Mouse (Mus musculus): ENCODE measurements around the gene Kcnip4.

Gene Kcnip4

DNA sequence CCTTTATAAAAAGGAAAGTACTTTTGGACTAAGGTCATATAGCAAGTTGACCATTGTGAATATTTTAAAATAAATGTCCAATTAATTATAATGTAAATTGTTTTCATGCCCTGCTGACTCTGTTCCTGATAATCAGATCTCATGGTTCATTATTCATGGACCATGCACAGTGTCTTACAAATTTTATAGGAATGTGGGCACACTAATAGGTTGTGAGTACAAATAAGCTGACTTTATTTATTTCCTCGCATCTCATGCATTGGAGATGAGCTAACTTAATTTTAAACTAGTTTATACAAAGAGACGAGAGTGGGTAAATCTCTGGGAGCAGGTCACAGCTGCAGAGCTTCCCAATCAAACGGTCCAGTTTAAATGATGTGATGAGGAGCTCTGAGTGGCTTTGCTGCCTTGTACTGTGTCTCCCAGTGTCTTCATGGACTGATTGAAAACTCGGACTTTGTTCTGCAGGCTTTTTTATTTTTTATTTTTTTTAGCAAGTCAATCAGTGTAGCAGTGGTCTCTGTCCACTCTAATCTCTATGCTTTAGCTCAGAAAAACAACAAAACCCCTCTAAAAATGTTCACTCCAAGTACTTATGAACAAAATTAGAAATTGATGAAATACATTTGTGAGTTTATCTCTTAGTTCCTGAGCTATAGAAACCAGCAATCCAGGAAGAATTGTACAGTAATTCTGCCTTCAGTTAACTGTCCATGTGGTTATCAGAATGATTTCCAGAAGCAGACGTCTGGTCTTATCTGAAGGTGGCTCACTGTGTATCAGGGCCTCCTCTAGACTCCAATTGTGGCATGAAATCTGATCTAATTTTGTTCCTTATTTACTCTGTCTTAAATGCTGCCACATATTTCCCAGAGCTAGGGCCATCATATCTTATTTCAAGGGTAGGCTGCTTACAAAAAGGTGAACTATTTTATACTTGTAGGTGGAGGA lies 979.6 kb downstream of the Kcnip4 start:
- no peak for DNase-seq

DNA sequence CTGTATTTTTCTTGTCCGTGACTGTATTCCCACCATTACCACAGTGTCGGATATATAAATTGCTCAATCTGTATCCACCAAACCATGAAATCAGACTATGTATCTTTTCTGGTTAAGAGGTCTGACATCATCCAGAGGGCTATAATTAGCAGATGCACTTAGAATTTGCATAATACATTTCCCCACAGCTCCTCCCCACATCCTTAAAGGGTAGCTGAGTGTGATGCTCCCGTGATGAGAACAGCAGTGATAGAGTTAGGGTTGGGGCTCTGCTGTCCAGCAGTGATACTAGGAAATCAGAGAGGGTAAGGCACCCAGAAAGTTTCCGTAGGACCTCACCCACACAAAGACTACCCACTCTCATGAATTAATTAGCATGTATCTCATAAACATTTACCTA lies 1006.7 kb downstream of the Kcnip4 start:
- no peak for DNase-seq

DNA sequence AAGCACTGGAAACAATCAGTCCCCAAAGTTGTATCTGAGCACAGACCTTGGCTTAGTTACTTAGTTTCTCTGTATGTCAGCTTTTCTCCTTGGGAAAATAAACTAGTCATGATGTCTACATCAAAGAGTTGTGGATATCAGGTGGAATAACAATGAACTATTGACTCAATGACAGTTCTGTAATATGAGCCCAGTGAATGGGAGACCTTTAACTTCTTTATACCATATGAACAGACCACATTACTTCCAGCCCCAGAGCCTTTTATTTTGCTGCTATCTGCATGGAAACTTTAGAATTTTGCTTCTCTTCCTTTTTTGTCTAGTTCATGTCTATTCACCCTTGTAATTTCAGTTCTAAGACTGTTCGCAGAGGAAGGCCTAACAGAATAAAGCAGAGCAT lies 1011.4 kb downstream of the Kcnip4 start:
- DNase-seq, result no peak

DNA sequence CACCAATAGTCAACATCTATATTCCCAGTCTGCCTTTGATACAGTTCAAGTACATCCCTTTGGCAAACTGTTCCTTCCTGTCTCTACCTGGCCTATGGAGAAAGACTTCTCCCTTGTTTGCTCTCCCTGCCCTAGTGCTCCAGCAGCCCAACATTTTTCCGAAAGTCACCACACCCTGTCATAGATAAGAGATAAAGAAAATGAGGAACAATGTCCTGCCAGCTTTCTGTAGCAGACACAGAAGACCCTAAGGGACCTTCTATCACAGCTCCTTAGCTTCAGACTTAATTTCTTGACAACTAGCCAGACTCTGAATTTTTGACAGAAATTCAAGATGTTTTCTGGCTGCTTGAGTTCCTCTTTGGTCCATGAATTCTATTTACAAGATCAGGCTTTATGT lies 1013.4 kb downstream of the Kcnip4 start:
- DNase-seq, result no peak

DNA sequence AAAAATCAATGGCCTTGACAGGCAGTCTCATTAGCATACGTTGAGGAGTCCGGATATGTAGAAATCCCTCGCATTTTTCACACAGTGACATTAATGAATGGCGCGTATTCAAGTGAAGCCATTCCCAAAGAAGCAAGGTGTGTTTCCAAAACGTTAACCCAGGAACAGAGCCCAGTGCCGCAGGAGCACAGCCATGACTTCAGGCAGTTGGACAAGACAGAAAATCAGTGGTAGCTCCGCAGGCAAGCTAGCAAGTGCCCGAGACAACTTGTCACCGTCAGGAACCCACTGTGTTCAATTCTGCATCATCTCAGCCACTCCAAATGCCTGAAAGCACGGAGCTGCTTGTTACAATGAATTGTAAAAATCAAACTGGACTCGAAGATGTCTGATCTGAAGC lies 1014.5 kb downstream of the Kcnip4 start:
- DNase-seq, result no peak

DNA sequence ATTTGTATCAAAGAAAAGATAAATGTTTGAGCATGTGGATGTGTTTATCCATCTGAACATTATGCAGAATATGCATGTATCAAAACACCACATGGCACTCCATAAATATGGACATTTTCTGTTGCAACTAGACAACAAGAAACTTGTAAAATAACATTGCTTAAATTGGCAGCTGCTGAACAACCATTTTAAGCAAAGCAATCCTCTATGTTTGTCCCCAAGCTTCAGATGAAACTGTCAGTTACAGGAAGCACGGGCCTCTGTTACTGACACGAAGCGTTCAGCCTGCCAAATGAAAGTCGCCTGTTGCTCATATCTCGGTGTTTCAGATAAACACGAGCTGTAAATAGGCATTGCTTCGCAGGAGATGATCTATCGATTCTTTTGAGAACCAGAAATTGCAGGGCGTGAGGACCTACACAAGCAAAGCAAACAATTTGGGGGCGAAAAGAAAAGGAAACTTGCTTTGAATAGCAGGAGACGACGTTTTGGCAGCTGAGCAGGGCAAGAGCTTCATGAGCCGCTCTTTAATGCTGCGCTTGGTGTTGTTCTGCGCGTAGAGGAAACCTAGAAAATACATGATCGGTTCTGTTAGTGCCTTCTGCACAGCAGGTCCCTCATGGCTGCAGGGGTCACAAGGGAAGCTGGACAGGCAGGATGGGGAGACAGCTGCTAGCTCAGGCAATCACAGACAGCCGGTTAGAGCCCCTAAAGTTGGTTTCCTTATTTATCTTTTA lies 1015.3 kb downstream of the Kcnip4 start:
- DNase-seq, result no peak

DNA sequence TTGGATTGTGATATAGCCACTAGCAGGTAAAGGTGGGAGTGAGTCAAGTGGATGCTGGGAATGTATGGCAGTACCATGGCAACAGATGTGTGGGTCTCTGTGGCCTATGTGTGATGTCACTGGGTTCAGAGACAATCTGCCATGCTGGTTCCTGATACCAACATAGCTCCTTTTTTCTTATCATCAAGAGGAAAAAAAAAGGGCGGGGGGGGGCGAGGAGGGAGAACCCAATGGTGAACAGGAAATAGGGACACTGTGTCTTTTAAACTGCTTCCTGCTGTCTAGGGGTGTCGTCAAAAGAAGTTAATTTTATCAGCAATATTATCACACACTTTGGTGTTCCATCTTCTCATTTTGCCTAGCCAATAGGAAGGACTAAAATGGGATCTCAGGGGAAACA lies 1021.6 kb downstream of the Kcnip4 start:
- DNase-seq, result no peak

DNA sequence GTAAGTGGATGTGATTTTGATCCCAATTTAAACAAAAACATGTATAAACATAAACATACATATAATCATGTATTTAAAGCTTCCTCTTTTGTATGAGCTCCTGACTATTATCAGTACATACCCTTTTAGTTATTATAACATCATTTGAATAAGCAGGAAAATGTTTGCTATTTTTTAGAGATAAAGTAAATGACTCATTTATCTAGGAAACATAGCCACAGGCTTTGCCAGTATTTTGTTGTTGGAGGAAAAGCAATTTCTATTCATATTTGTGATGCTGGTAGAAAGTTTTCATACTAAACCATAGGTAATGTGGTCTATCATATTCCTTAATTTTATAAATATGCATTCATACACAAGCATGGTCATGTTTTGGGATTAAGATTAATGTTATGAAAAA lies 1022.3 kb downstream of the Kcnip4 start:
- no peak for DNase-seq

DNA sequence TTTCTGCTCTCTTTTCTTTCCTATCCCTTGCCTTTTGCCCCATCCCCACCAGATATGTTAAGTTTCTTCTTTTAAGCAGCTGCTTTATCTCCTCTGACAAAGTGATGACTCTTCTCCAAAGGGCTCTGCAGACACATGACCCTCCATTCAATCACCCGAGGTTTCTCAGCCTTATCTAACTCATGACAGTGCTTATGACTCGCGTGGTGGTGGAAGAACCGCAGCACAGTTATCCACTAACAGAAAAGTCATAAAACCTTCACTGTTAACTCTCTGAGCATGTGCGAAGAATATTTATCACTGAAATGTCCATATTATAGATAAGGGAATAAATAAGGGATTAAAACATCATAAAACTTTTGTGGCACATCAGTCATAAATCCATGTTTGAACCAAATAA lies 1024.5 kb downstream of the Kcnip4 start:
- DNase-seq, result peak; percentile 2

DNA sequence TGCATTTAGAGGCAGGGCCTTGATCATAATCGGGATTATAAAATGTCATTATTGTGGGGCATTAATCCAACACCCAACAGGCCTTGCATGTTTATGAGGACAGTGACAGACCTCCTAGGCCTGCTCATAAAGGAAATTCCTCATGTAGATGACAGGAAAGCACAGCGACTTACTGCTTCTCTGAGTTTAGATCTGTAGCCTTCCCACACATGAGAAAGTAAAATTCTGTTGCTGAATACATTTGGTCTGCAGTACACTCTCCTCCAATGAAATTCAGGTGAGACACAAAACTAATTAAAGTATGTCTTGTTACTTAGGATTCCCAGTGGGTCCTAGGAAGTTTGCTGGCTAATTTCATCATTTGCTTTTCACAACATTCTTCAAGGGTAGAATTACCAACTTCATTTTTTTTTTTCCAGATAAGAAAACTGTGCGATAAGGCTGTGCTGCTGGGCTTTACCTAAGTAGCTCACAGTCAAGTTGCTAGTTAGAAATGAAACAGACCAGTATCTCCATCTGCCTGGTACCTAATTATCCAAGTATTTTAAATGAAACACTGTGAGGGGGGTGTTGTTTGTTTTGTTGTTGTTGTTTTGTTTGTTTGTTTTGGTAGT lies 1033.7 kb downstream of the Kcnip4 start:
- no peak for DNase-seq

DNA sequence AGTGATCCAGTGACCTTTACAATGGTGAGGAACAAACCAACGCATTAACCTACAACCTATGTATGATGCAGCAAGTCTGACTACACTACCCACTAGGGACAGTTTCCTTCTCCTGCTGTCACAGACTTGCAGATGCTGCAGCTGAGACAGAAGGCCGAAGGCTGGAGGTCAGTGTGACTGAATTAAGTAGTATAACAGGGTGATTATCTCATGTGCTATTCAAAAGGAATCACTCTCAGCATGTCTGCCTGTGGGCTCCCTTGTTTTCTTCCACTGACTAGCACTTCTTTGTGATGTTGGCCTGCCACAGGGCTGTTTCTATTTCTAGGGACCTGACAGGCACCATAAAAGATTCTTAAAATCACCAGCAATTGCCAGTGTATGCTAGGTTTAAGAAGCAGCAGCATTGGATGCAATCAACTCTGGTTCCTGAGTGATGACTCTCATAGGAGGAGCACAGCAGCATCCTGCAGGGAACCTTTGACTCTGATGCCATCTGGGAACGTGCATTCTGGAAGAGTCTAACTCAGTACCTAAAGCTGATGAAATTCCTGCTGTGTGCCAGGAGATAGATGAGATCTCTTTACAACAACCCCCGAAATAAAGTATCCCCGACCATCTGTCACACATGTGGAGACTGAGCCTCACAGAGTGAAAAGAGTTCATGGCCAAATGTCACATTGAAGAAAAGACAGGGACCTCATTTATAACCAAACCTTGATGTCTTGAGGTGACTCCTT lies 1035.0 kb downstream of the Kcnip4 start:
- DNase-seq, result no peak

DNA sequence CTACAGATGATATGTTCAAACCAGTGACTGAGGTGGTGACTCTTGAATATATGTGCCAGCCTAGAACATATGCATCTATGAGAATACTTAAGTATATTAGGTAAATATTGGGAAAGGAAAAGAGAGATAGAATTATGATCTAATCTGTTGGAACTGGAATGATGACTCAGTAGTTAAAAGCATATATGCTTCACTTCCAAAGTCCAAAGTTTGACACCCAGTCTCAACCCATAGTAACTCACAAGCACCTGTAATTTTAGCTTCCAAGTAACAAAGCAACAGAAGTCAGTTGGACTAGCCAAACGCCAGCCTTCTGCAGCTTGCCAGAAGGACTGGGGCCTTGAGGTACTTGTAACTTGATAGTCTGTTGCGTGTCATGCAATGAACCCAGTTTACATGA lies 1041.6 kb downstream of the Kcnip4 start:
- no peak for DNase-seq

DNA sequence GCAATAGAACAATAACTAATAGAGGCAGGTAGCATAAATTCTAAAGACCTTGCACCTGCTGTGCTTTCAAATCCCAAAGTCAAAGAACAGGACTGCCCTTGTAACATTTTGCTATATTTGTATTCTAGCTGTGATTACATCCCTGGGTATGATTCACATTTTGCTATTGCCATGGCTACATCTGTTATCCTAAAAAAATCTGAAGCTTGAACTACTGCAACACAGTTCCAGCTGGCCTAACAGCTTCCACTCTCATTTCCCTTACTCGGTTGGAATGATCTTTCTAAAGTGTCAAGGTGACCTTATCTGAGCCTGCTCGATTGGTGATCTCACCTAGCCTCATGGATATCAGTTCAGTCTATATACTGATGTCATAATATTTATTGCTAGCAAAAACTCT lies 1064.5 kb downstream of the Kcnip4 start:
- no peak for DNase-seq

DNA sequence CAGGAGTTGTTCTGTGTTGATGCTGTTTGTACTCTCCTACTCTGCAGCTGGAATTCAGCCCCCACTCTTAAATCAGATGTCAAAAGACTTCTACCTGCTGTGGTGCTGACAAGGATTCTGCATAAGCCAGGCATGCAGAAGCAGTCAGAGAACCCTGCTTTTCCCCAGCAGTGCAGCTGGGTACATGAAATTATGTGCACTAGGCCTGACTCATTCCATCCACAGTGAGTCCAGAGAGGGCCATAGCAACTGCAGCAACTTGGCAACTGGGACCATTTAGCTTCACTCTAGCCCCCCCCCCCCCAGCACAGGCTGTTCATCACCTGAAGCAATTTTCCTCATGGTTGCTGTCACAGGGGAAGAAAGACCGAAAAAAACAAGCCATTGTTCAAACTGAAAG lies 1075.8 kb downstream of the Kcnip4 start:
- DNase-seq, result no peak

DNA sequence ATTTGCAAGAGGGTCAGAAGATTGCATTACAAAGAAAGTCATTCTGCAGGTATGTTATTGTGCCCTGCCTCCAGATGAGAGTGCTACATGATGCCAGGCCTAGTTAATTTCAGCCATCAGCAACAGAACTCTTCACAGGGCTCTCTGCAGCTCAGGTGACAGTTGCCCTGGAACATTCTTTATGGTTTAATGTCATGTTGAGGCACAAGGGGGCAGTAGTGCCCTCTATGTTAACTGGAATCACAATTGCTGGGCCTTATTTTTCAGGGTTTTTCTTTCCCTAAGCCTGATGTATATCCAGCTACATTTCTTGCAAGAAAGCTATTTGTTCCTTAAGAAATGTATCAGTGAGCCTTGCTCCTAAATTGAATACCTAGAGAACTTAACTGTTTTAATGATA lies 1094.2 kb downstream of the Kcnip4 start:
- peak; percentile 26 for DNase-seq

DNA sequence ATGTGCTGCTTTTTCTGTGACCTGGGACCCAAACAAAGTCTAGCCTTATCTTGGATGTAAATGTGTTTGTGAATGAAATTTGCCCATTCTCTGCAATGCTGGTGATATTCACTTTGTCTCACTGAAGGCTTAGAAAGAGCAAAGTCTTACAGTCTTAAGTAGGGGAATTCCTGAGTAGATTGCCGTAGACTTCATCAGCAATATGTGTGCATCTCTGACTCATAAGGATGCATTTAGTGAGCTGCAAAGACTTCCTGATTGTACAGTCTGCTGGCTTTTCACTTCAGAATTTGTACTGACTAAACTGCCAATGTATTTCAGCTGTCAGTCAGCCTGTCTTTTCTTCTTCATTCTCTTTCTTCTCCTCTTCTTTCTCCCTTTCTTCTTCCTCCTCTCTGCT lies 1102.8 kb downstream of the Kcnip4 start:
- no peak for DNase-seq

DNA sequence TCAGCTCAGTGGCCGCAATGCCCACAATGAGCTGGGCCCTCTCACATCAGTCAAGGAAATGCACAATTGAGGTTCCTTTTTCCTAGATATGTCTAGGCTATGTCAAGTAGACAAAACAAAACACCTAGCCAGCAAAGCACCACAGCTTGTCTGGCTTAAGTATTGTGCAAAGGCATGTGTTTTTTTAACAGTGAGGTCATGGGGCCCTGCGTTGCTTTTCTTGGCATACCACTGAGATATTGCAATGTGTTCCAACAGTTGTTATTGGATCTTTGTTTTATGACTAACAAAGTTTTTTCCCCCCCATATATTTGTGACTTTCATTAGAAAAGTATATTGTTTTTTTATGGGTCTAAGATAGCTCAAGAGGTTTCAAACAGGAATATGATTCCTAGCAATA lies 1105.0 kb downstream of the Kcnip4 start:
- DNase-seq, result no peak

DNA sequence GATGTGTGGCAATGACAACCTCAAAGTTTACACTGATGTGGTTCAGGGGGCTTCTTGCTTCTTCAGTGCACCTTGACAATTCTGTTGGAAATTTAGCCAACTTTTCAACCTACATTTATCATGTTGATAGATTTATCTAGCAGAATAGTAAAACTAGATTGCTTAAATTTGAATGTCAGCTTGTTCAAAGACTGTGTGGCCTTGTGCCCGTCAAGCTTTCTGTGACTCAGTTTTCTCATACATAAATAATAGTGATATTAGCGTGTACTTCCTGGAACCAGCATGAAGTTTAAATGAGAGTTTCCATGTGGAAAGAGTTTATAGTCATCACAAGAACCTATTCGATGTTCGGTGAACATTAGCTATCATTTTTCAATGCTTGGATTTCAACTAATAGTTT lies 1112.4 kb downstream of the Kcnip4 start:
- DNase-seq, result no peak

DNA sequence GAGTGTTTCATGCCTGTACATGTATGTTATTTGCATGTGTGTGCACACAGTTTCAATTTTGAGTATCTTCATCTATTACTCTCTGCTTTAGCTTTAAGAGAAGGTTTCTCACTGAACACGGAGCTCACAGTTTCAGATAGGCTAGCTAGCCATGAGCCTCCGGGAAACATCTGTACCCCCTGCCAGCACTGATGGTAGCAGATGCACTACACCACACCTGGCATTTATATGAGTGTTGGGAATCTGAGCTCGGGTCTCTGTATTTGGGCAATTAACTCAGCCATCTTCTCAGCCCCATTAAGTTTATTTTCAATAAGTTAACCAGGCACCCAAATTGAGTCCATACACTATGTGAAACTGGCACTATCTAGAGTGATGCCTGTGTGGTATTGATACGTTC lies 1113.2 kb downstream of the Kcnip4 start:
- no peak for DNase-seq

DNA sequence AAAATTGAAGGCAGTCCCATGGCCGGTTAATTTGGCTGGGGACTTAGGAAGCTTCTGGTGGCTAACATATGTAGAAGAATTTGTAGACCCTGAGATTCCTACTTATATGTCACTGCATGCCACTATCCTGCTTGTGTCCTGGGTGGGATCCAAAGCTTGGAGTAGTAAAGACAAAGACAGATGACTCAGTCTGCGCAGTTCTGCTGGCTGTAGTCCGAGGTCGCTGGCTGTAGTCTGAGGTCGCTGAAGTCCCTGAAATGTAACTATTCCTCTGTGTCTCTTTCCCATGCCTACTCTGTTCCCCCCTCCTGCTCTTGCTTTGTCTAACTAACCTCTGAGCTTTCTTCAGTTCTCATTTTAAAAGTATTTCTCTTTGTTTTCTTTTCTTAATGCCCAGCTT lies 1114.4 kb downstream of the Kcnip4 start:
- DNase-seq, result no peak

DNA sequence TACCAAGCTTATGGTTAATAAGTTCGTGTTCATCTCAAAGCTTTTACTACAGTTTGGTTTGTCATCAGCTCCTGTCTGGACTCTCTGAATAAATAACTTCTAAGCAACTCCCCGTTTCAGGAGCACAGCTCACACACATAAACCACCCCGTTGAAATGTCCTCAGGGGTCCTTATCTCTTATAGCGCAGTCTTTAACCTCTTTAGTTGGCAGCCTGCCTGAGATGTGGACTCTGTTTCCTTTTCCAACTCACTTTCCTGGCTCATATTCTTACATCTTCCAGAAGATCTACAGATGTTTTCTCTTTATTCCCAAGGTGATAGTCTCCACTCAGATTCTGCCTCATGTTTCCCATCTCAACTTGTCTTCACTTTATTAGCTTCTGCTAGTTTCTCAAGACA lies 1116.4 kb downstream of the Kcnip4 start:
- no peak for DNase-seq

DNA sequence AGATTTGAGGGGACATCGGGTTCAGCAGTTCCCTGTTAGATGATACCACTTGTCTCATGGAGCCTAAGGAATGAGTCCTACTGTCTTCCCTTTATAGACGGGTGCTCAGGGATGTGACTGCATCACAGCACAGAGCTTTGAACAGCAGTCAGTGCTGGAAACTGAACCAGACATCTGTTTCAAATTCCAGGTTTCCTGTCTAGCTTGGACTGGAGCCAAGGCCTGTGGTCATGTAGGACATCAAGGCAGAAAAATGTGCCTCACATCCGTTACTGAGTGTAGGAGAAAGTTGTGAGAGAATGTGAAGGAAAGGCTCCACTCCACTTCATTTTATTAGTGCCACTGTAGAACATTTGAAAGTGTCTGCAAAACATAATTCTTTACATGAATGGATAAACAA lies 1122.2 kb downstream of the Kcnip4 start:
- peak; percentile 6 for DNase-seq
